Mouse (Mus musculus) cortical plate, adult 2 months (tissue): Measurements from ENCODE around the gene Atp6v1fnb.

ENCODE experiments used
- CTCF ChIP-seq: fragments of 200-500 bp; IDR thresholded peaks from 2 replicates; pipeline ENCODE4 v1.5.1; 2011; ENCODE audit warnings: mild to moderate bottlenecking, control low read depth, low read length; ENCODE audit not compliant: insufficient read depth; ENCODE audit errors: extremely low read depth
- POLR2A ChIP-seq: fragments of 200-500 bp; IDR thresholded peaks from 2 replicates; pipeline ENCODE4 v1.6.1; 2011; ENCODE audit warnings: mild to moderate bottlenecking, low read length, control low read depth; ENCODE audit not compliant: insufficient read depth; ENCODE audit errors: extremely low read depth

GRCm38 (mm10) chr6:29507447-29508309, 36.4 kb downstream of the Atp6v1fnb start, which contains the start of gene Kcp:
- TF ChIP-seq CTCF (no peak), POLR2A (no peak)
